Mouse (Mus musculus) MEL (cell line): ENCODE results near the gene Rbm14. TPM values are rescaled to one million over a fixed set of nuclear protein-coding genes. Genes with fewer than 3 reads are reported as not detected.

Source experiments
- DNase-seq: peaks from one replicate; pipeline ENCODE4 v3.0.0; 2011; ENCODE audit warnings: low read depth, low spot score
- H3K27ac ChIP-seq: 2 replicates; pipeline ENCODE4 v1.5.1; 2012; ENCODE audit warnings: low read depth, mild to moderate bottlenecking, control low read depth, low read length, moderate library complexity; ENCODE audit not compliant: control insufficient read depth
- H3K27me3 ChIP-seq, 2 experiments: fragments of 150-350 bp in 1 of 2; sonication (generic) in 1 of 2; 2 replicates each; pipeline ENCODE4 v1.6.1; 2012; ENCODE audit warnings: low read length in 2 of 2, mild to moderate bottlenecking in 2 of 2, improper control_type of control experiment in 1 of 2, moderate library complexity in 1 of 2; ENCODE audit not compliant: insufficient read depth in 2 of 2, control insufficient read depth in 1 of 2
- H3K36me3 ChIP-seq, 2 experiments: 2 replicates each; pipeline ENCODE4 v1.6.1; 2012 to 2014; ENCODE audit warnings: low read length in 2 of 2, improper control_type of control experiment in 1 of 2, inconsistent platforms in 1 of 2, mild to moderate bottlenecking in 1 of 2; ENCODE audit not compliant: insufficient read depth in 2 of 2, control insufficient read depth in 1 of 2
- H3K4me1 ChIP-seq, 2 experiments: fragments of 150-350 bp in 1 of 2; sonication (generic) in 1 of 2; 2 replicates each; pipeline ENCODE4 v1.6.1; 2012; ENCODE audit warnings: low read length in 2 of 2, improper control_type of control experiment in 1 of 2, mild to moderate bottlenecking in 1 of 2; ENCODE audit not compliant: insufficient read depth in 2 of 2, control insufficient read depth in 1 of 2
- H3K4me3 ChIP-seq, 2 experiments: fragments of 150-350 bp in 1 of 2; sonication (generic) in 1 of 2; 2 replicates each; pipeline ENCODE4 v1.5.1; 2012; ENCODE audit warnings: low read depth in 2 of 2, low read length in 2 of 2, mild to moderate bottlenecking in 2 of 2, moderate library complexity in 2 of 2, control low read depth in 1 of 2, improper control_type of control experiment in 1 of 2; ENCODE audit not compliant: control insufficient read depth in 1 of 2, insufficient read depth in 1 of 2
- H3K79me2 ChIP-seq: 2 replicates; pipeline ENCODE4 v1.6.1; 2012; ENCODE audit warnings: mild to moderate bottlenecking, low read length, moderate library complexity; ENCODE audit not compliant: control insufficient read depth, poor library complexity, insufficient read depth
- H3K9ac ChIP-seq: 2 replicates; pipeline ENCODE4 v1.6.1; 2012; ENCODE audit warnings: low read depth, mild to moderate bottlenecking, control low read depth, low read length, moderate library complexity; ENCODE audit not compliant: control insufficient read depth, poor library complexity, severe bottlenecking
- H3K9me3 ChIP-seq: fragments of 150-350 bp; sonication (generic); replicated peaks from 2 replicates; pipeline ENCODE4 v1.6.1; 2012; ENCODE audit warnings: mild to moderate bottlenecking, low read length, improper control_type of control experiment, moderate library complexity; ENCODE audit not compliant: insufficient read depth
- BHLHE40 ChIP-seq: IDR thresholded peaks from 2 replicates; pipeline ENCODE4 v1.6.1; 2012; ENCODE audit warnings: low read depth, mild to moderate bottlenecking, inconsistent platforms, low read length, improper control_type of control experiment, borderline replicate concordance
- CHD2 ChIP-seq: IDR thresholded peaks from 2 replicates; pipeline ENCODE4 v1.6.1; 2011; ENCODE audit warnings: low read length, improper control_type of control experiment
- CTCF ChIP-seq, 3 experiments: IDR thresholded peaks in 2 of 3; conservative IDR thresholded peaks in 1 of 3; 2 replicates each; pipeline ENCODE4 v1.5.1; 2011 to 2012; ENCODE audit warnings: low read length in 3 of 3, low read depth in 2 of 3, mild to moderate bottlenecking in 2 of 3, improper control_type of control experiment in 1 of 3, inconsistent platforms in 1 of 3, mixed read lengths in 1 of 3, moderate library complexity in 1 of 3; ENCODE audit not compliant: control insufficient read depth in 1 of 3, insufficient read depth in 1 of 3, poor library complexity in 1 of 3, severe bottlenecking in 1 of 3
- ELF1 ChIP-seq: IDR thresholded peaks from 2 replicates; pipeline ENCODE4 v1.6.1; 2014; ENCODE audit warnings: low read depth, mild to moderate bottlenecking, inconsistent platforms, low read length, improper control_type of control experiment, moderate library complexity
- EP300 ChIP-seq, 2 experiments: IDR thresholded peaks; 2 replicates each; pipeline ENCODE4 v1.6.1; 2011; ENCODE audit warnings: improper control_type of control experiment in 2 of 2, low read length in 2 of 2, low read depth in 1 of 2, mild to moderate bottlenecking in 1 of 2
- GABPA ChIP-seq: IDR thresholded peaks from 2 replicates; pipeline ENCODE4 v1.6.1; 2012; ENCODE audit warnings: low read depth, mild to moderate bottlenecking, inconsistent platforms, low read length, improper control_type of control experiment, moderate library complexity
- GATA1 ChIP-seq: IDR thresholded peaks from 2 replicates; pipeline ENCODE4 v1.6.1; 2011; ENCODE audit warnings: low read depth, low read length, improper control_type of control experiment
- MAFK ChIP-seq: IDR thresholded peaks from 2 replicates; pipeline ENCODE4 v1.6.1; 2011; ENCODE audit warnings: low read depth, mild to moderate bottlenecking, low read length, improper control_type of control experiment, borderline replicate concordance
- MAX ChIP-seq: IDR thresholded peaks from 2 replicates; pipeline ENCODE4 v1.6.1; 2011; ENCODE audit warnings: low read length, improper control_type of control experiment
- MAZ ChIP-seq: IDR thresholded peaks from 2 replicates; pipeline ENCODE4 v1.6.1; 2012; ENCODE audit warnings: low read depth, mild to moderate bottlenecking, inconsistent platforms, low read length, improper control_type of control experiment
- MYB ChIP-seq: IDR thresholded peaks from 2 replicates; pipeline ENCODE4 v1.6.1; 2011; ENCODE audit warnings: mild to moderate bottlenecking, low read depth, low read length, improper control_type of control experiment
- MYC ChIP-seq: IDR thresholded peaks from 2 replicates; pipeline ENCODE4 v1.6.1; 2011; ENCODE audit warnings: low read depth, mild to moderate bottlenecking, low read length, improper control_type of control experiment, moderate library complexity
- NELFE ChIP-seq: IDR thresholded peaks from 2 replicates; pipeline ENCODE4 v1.6.1; 2011; ENCODE audit warnings: low read depth, low read length, improper control_type of control experiment
- RAD21 ChIP-seq: IDR thresholded peaks from 2 replicates; pipeline ENCODE4 v1.6.1; 2011; ENCODE audit warnings: mild to moderate bottlenecking, low read depth, low read length, improper control_type of control experiment
- RCOR1 ChIP-seq: IDR thresholded peaks from 2 replicates; pipeline ENCODE4 v1.6.1; 2012; ENCODE audit warnings: low read depth, mild to moderate bottlenecking, inconsistent platforms, low read length, improper control_type of control experiment
- SIN3A ChIP-seq: IDR thresholded peaks from 2 replicates; pipeline ENCODE4 v1.6.1; 2012; ENCODE audit warnings: low read length, improper control_type of control experiment, inconsistent platforms
- TCF12 ChIP-seq: IDR thresholded peaks from 2 replicates; pipeline ENCODE4 v1.6.1; 2014; ENCODE audit warnings: low read depth, mild to moderate bottlenecking, inconsistent platforms, low read length, improper control_type of control experiment, moderate library complexity
- UBTF ChIP-seq: IDR thresholded peaks from 2 replicates; pipeline ENCODE4 v1.6.1; 2012; ENCODE audit warnings: low read depth, mild to moderate bottlenecking, inconsistent platforms, low read length, improper control_type of control experiment, moderate library complexity, borderline replicate concordance; ENCODE audit not compliant: insufficient read depth
- USF2 ChIP-seq, 2 experiments: IDR thresholded peaks; 2 replicates each; pipeline ENCODE4 v1.6.1; 2011 to 2012; ENCODE audit warnings: improper control_type of control experiment in 2 of 2, low read length in 2 of 2, borderline replicate concordance in 1 of 2, inconsistent platforms in 1 of 2, low read depth in 1 of 2, mild to moderate bottlenecking in 1 of 2; ENCODE audit not compliant: insufficient read depth in 1 of 2
- ZC3H11A ChIP-seq: IDR thresholded peaks from 2 replicates; pipeline ENCODE4 v1.6.1; 2012; ENCODE audit warnings: low read depth, mild to moderate bottlenecking, inconsistent platforms, low read length, improper control_type of control experiment
- ZMIZ1 ChIP-seq: IDR thresholded peaks from 2 replicates; pipeline ENCODE4 v1.6.1; 2012; ENCODE audit warnings: low read depth, mild to moderate bottlenecking, inconsistent platforms, low read length, improper control_type of control experiment, moderate library complexity
- ZNF384 ChIP-seq: IDR thresholded peaks from 2 replicates; pipeline ENCODE4 v1.6.1; 2012; ENCODE audit warnings: low read depth, mild to moderate bottlenecking, inconsistent platforms, low read length, improper control_type of control experiment
- polyA plus RNA-seq, 2 experiments: library from polyadenylated mRNA; stranded (reverse) in 1 of 2; unstranded in 1 of 2; fragments of >175 nt in 1 of 2; fragments of >200 nt in 1 of 2; gene quantifications; 2 replicates each; pipeline versions ENCODE4 v1.2.1 to v1.2.4; 2012; ENCODE audit warnings: low replicate concordance in 2 of 2, low read depth in 1 of 2; ENCODE audit not compliant: insufficient read length in 2 of 2, insufficient read depth in 1 of 2, missing spikeins in 1 of 2
- total RNA-seq: library from RNA; depleted of rRNA; stranded (reverse); fragments of 300-350 nt; gene quantifications from 2 replicates; pipeline ENCODE4 v1.2.3, GENCODE M21; 2012

Gene Rbm14
- total and polyA plus RNA-seq, 3 experiments = 44.7 to 82.3 TPM; not detected in 1

- peaks cover 36 to 69% of the 10 kb centered on the region in 2 experiments for H3K36me3 ChIP-seq
- no peak overlapping the region for H3K9ac ChIP-seq
- peaks cover 0 to 7% of the 10 kb centered on the region in 2 experiments; a peak in 2 of 4 replicates for H3K4me1 ChIP-seq
- DNase-seq = no peak
- no peaks in the 10 kb centered on the region for H3K27me3 ChIP-seq
- H3K9me3 ChIP-seq = no peaks in the 10 kb centered on the region
- no peak overlapping the region for H3K27ac ChIP-seq
- peaks cover 60% of the 10 kb centered on the region for H3K79me2 ChIP-seq
- TF ChIP-seq MAFK (no peak), MAZ (no peak), ELF1 (no peak), USF2 (IDR thresholded peaks at IDR 0.05; ENCODE audit: borderline replicate concordance in 1 of 2, insufficient read depth in 1 of 2, low read depth in 1 of 2, low read length in 2 of 2) (no peak), ZNF384 (no peak), MYB (no peak), TCF12 (no peak), BHLHE40 (no peak), ZC3H11A (no peak), SIN3A (no peak), CHD2 (no peak), GABPA (no peak)
- H3K4me3 ChIP-seq = no peak overlapping the region
Measured at GRCm38 (mm10) chr19:4785206-4785605, 26.2 kb downstream of the Rbm14 start.

GRCm38 (mm10) chr19:4782891-4783290 is 28.5 kb downstream of the Rbm14 start:
- H3K79me2 ChIP-seq = peaks cover 47% of the 10 kb centered on the region
- no peak for TF ChIP-seq ZC3H11A
- no peak for TF ChIP-seq CTCF (IDR thresholded peaks at IDR 0.05 in 2 of 3, conservative IDR thresholded peaks at IDR 0.05 in 1 of 3; ENCODE audit: control insufficient read depth in 1 of 3, insufficient read depth in 1 of 3, low read depth in 2 of 3, low read length in 3 of 3, poor library complexity in 1 of 3, severe bottlenecking in 1 of 3)
- TF ChIP-seq GATA1 = no peak
- TF ChIP-seq RCOR1 = no peak
- no peak for TF ChIP-seq NELFE
- no peak for TF ChIP-seq MAFK
- no peak for TF ChIP-seq USF2 (IDR thresholded peaks at IDR 0.05; ENCODE audit: borderline replicate concordance in 1 of 2, insufficient read depth in 1 of 2, low read depth in 1 of 2, low read length in 2 of 2)
- TF ChIP-seq EP300 (IDR thresholded peaks at IDR 0.05; ENCODE audit: low read depth in 1 of 2, low read length in 2 of 2) = no peak
- TF ChIP-seq UBTF = no peak
- TF ChIP-seq MYC = no peak
- no peak for TF ChIP-seq MYB
- no peak for TF ChIP-seq BHLHE40
- TF ChIP-seq ELF1 = no peak
- no peak for TF ChIP-seq MAZ
- no peak for TF ChIP-seq RAD21
- no peak for TF ChIP-seq MAX
- TF ChIP-seq ZMIZ1 = no peak
- TF ChIP-seq, all 39 proteins: peak for 0
- DNase-seq = no peak
- H3K9me3 ChIP-seq = no peaks in the 10 kb centered on the region
- no peak overlapping the region for H3K4me3 ChIP-seq
- H3K27me3 ChIP-seq = no peaks in the 10 kb centered on the region
- peaks cover 30 to 64% of the 10 kb centered on the region in 2 experiments for H3K36me3 ChIP-seq
- no peak overlapping the region for H3K27ac ChIP-seq
- H3K4me1 ChIP-seq = peaks cover 0 to 7% of the 10 kb centered on the region in 2 experiments; a peak in 2 of 4 replicates
- H3K9ac ChIP-seq = no peak overlapping the region
